17 mouse cellular contexts compared by ENCODE assay signal in genomic region chr15:29038903-29039302, GRCm38 (mm10).
"Had no signal": no experiment of that assay in that cellular context is flagged by ENCODE, and none has a peak within 500 bp of the region (broad histone marks: within the 10 kb centered on the region; RNA-seq: fewer than 3 reads in every experiment).

No protein-coding gene starts in this region.

- H3K27me3 ChIP-seq: hindbrain, embryonic 15.5 days; kidney, embryonic 15.5 days; limb, embryonic 12.5 days; limb, embryonic 15.5 days; midbrain, embryonic 12.5 days; midbrain, embryonic 15.5 days; neural tube, embryonic 13.5 days had no signal

- DNase-seq: kidney, adult 11 months; kidney, adult 8-10 months; kidney, postnatal 14 days; kidney, postnatal 4 days; lung, embryonic 14.5 days; retina, postnatal 1 day; thymus, adult 18-20 months; thymus, postnatal 36 days had no signal

- H3K4me3 ChIP-seq: hindbrain, embryonic 15.5 days; kidney, embryonic 15.5 days; limb, embryonic 12.5 days; limb, embryonic 15.5 days; midbrain, embryonic 12.5 days; midbrain, embryonic 15.5 days; neural tube, embryonic 13.5 days had no signal

- ATAC-seq: lung, postnatal 0 days; midbrain, embryonic 15.5 days had no signal

- H3K36me3 ChIP-seq: hindbrain, embryonic 15.5 days; kidney, embryonic 15.5 days; limb, embryonic 12.5 days; limb, embryonic 15.5 days; midbrain, embryonic 12.5 days; midbrain, embryonic 15.5 days; neural tube, embryonic 13.5 days had no signal

- H3K4me1 ChIP-seq: hindbrain, embryonic 15.5 days; kidney, embryonic 15.5 days; limb, embryonic 12.5 days; limb, embryonic 15.5 days; midbrain, embryonic 12.5 days; midbrain, embryonic 15.5 days; neural tube, embryonic 13.5 days had no signal

- H3K4me2 ChIP-seq: hindbrain, embryonic 15.5 days; kidney, embryonic 15.5 days; limb, embryonic 12.5 days; limb, embryonic 15.5 days; lung, embryonic 14.5 days; midbrain, embryonic 12.5 days; midbrain, embryonic 15.5 days; neural tube, embryonic 13.5 days had no signal

- H3K9me3 ChIP-seq: hindbrain, embryonic 15.5 days; kidney, embryonic 15.5 days; limb, embryonic 12.5 days; limb, embryonic 15.5 days; midbrain, embryonic 12.5 days; midbrain, embryonic 15.5 days; neural tube, embryonic 13.5 days had no signal

- H3K9ac ChIP-seq: hindbrain, embryonic 15.5 days; kidney, embryonic 15.5 days; limb, embryonic 12.5 days; limb, embryonic 15.5 days; lung, embryonic 14.5 days; midbrain, embryonic 12.5 days; midbrain, embryonic 15.5 days; neural tube, embryonic 13.5 days had no signal

- H3K27ac ChIP-seq: hindbrain, embryonic 15.5 days; kidney, embryonic 15.5 days; limb, embryonic 12.5 days; limb, embryonic 15.5 days; macrophage; midbrain, embryonic 12.5 days; midbrain, embryonic 15.5 days; neural tube, embryonic 13.5 days had no signal
